Mouse (Mus musculus): ENCODE results near the gene Celsr3. TPM values are rescaled to one million over a fixed set of nuclear protein-coding genes. Genes with fewer than 3 reads are reported as not detected.

Gene Celsr3
- polyA plus RNA-seq, 1 experiment from 2014 or later = 0.01 TPM

DNA sequence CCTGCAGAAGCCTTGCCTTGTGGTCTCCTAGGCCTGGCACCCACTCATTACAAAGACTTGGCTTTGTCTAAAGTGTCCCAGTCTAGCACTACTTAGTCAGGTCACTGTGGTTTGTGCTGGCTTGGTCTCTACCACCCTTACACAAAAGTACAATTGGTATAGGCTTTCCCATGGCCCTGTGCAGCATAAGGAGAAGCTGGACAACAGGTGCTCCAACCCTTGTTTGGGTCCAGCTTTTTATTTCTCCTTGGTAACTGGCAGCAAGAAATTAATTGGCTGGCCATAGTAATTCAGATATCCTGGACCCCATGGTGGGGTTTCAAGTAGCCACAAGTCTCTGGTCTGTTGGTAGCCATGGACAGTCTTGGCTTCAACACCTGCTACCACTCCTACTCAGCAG is 19.7 kb upstream of the Celsr3 start:
- DNase-seq (ENCODE audit: low spot score) = no peak

GRCm38 (mm10) chr9:108806831-108807230 is 19.3 kb upstream of the Celsr3 start:
- no peak for DNase-seq (ENCODE audit: low spot score)

DNA sequence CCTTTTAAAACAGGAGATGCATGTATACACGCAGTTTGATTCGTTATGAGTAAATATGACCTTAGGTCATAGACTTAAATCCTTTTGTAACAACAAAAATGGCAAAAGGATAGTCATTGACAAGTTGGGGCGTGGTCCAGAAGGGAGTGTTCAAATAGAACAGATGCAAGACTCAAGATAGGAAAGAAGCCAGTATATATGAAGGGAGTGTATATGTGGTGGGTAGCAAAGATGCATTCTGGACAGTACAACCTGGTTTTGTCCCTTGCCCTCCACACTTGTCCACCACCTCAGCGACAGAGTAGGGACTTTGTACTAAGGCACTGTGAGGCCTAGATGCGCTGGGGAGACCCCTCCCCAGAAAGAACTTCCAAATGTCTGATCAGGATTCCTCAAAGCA is 18.4 kb upstream of the Celsr3 start:
- DNase-seq (ENCODE audit: low spot score) = no peak

- peak; percentile 93 for DNase-seq (ENCODE audit: low spot score)
Measured at GRCm38 (mm10) chr9:108808163-108808665, 17.9 kb upstream of the Celsr3 start, which contains the start of gene Nckipsd. Gene Nckipsd, plus strand, starts transcription at chr9:108808368.

DNA sequence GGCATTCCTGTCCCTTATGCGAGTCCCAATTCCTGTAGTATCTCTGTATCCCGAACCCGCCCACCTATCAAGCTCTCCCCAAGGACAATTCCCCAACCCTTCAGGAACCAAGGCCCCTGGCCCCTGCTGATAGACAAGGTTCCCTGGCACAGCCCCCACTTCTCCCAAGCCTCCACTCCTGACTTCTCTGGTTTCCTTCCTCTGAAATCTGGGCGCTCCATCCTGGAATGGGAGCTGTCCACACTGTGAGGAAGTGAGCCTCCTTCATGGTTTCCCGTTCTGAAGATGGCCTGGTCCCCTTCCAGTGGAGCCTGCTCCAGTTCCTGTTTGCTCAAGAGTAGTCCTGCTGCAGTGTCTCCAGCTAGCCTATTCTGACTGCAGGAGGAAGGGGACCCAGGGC is 16.9 kb upstream of the Celsr3 start:
- DNase-seq (ENCODE audit: low spot score) = no peak

- DNase-seq (ENCODE audit: low spot score) = no peak
Measured at GRCm38 (mm10) chr9:108809723-108810122, 16.4 kb upstream of the Celsr3 start.

DNA sequence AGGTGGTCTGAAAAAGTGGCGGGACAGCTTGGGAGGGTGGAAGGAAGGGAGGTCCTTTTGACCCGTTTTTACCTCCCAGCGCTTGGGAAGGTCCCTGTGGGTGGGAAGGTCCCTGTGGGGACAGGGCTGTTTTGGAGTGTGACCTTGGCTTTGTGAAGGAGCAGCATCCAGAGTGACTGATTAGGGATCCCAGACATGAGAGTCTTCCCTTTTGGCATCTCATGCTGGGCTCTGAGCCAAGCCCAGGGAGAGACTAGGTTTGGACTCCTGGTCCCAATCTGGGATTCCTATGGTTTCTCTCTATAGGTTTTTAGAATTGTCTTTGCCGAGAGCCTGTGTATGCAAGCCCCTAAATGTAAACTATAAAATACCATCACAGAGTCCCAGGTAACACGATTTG is 15.6 kb upstream of the Celsr3 start:
- no peak for DNase-seq (ENCODE audit: low spot score)

- no peak for DNase-seq (ENCODE audit: low spot score)
Measured at GRCm38 (mm10) chr9:108815557-108815956, 10.6 kb upstream of the Celsr3 start.

- peak; percentile 35 for DNase-seq (ENCODE audit: low spot score)
Measured at GRCm38 (mm10) chr9:108819495-108819894, 6.6 kb upstream of the Celsr3 start.

DNA sequence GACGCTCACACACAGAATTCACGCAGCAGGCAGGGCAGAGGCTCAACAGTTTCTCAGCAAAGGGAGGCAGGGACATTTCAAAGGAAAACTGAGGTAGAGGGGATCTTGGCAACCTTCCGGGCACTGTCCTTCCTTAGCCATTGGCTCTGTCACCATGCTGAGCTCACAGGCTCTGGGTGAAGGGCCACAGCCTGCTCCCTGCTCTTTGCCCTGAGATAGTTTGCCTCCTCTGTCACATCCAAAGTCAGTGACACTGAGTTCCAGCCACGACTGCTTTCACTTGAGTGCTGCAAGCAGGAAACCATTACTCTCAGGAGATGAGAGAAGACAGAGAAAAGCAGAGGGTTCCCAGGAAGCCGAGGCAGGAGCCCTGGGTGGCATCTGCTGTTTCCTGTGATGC is 6.0 kb upstream of the Celsr3 start:
- no peak for DNase-seq (ENCODE audit: low spot score)

DNA sequence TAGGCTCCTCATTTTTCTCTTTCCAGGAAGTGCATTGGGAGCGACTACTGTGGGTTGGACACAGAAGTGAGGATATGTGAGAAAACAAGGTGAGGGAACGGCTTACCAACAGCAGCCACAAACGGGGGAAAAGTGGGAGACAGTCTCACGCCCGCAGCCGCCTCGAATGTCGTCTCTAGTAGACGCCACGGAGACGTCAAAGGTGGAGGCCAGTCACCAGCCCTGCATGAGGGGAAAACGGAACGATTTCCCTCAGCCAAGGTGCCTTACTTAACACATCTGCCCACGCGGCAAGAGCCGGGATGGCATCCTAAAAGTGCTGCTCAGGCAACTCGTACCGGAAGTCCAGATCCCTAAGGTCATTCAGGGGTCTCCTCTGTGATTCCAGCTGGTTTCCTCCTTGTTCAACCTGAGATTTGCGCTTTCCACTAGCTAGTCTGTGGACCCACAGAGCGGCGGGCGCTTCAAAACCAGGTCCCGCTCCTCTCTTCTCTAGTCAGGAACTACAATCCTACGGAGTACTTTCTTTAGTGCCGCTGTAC is 1.9 kb upstream of the Celsr3 start:
- no peak for DNase-seq (ENCODE audit: low spot score)

DNA sequence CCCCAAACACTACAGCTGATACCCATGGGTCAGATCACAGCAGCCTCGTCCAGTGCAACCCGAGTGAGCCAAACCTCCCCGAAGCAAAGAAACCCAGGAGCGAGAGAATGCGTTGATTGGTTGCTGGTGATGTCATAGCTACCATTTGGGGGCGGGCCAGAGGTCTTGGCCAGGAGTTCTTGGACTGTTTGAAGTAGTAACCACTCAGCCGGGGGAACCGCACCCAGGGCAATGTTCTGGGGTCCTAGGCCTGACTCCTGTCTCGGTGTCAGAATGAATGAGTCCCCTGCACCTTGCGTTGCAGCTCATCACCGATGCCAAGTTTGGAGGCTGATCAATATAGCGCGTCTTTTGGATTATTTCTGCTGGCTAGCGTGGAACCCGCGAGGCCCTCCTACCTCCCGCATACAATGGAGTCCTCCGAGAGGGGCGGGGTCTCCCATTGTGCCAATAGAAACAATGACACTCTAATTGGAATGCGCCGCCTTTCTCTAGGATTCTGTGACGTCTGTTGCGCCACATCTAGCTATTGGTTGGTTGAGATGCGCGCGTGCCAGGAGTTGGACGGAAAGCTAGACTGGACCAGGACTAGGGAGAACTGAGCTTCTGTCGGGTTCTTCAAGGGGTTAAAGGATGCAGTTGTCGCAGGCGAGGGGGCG is 1.2 kb upstream of the Celsr3 start:
- no peak for DNase-seq (ENCODE audit: low spot score)

DNA sequence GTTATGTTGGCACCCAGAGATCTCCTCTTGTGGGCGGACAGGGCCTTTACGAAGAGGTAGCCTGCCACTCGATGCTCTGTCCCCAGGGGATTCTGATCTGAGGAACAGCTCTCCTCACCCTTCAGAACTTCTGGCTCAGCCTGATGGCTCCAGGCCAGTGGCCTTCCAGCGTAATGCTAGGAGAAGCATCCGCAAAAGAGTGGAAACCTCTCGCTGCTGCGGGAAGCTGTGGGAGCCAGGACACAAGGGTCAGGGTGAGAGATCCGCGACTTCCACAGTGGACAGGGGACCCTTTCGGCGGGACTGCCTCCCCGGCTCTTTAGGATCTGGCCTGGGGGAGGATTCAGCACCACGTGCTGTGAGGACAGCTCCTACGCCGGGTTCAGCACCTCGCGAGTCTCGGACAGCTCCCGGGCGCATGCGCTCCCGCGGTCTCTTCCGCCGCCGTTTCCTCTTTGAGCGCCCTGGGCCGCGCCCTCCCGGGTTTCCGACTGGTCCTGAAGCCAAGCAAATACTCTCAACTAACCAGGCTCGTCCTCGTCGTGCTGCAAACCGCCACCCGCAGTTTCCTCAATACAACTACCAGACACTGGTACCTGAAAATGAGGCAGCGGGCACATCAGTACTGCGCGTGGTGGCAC is 700 bp downstream of the Celsr3 start:
- DNase-seq (ENCODE audit: low spot score) = peak; percentile 81

- DNase-seq (ENCODE audit: low spot score) = no peak
Measured at GRCm38 (mm10) chr9:108827454-108827853, 1.3 kb downstream of the Celsr3 start.

GRCm38 (mm10) chr9:108827906-108828305 is 1.8 kb downstream of the Celsr3 start:
- no peak for DNase-seq (ENCODE audit: low spot score)

GRCm38 (mm10) chr9:108831637-108832036 is 5.5 kb downstream of the Celsr3 start:
- DNase-seq (ENCODE audit: low spot score) = no peak

DNA sequence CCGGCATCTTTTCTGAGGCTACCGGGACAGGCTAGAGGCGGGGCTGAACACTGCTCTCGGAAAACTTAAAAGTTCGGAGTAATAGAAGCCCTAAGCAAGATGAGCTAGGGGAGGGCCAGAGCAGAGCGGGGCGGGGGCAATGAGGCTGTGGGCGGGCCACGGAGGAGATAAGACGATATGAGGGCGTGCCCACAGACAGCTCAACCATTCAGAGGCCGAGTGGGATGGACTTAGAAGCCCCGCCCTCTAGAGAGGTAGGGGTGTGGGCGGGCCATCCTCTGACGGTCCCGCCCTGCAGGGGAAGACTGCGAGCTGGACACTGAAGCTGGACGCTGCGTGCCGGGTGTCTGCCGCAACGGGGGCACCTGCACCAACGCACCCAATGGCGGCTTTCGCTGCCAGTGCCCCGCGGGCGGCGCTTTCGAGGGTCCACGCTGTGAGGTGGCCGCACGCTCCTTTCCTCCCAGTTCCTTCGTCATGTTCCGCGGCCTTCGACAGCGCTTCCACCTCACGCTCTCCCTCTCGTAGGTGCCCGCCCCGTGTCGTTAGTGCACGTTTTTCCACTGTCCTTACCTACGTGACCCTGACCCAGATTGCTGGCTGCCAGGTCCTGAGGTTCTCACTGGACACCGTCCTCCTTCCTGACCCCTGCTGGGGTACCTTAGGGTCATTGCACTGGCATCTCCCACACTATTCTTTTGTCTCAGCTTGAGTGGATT is 6.4 kb downstream of the Celsr3 start:
- DNase-seq (ENCODE audit: low spot score) = peak; percentile 72

GRCm38 (mm10) chr9:108842989-108843388 is 16.9 kb downstream of the Celsr3 start:
- DNase-seq (ENCODE audit: low spot score) = no peak

DNA sequence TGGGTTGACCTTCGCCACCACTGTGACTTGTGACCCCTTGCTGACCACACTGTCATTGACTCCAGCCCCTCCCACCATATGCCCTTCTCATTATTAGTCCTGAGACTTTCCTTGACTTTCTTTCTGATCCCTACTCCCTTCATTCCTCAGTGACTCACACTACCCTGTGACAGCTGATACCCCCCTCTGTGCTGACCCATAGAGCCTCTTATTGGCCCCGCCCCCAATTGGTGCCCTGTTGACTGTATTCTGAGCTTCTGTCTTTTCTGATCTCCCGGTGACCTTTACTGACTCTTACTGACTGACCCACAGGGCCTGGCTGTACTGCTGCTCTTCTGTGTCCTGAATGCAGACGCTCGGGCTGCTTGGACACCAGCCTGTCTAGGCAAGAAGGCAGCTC is 19.3 kb downstream of the Celsr3 start:
- no peak for DNase-seq (ENCODE audit: low spot score)

DNA sequence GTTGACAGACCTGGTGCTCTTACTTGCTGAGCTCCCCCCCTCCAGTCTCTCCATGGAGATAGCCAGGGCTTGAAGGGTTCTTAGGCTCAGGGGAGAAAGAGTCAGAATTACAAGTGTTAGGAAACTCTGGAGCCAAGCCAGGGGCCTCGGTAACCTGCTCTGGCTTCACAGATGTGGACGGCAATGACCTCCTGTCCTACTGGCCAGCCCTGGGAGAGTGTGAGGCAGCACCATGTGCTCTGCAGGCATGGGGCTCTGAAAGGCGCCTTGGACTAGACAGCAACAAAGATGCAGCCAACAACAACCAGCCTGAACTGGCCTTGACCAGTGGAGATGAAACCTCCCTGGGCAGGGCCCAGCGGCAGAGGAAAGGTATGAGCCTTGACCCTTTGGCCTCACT is 21.3 kb downstream of the Celsr3 start:
- no peak for DNase-seq (ENCODE audit: low spot score)

DNA sequence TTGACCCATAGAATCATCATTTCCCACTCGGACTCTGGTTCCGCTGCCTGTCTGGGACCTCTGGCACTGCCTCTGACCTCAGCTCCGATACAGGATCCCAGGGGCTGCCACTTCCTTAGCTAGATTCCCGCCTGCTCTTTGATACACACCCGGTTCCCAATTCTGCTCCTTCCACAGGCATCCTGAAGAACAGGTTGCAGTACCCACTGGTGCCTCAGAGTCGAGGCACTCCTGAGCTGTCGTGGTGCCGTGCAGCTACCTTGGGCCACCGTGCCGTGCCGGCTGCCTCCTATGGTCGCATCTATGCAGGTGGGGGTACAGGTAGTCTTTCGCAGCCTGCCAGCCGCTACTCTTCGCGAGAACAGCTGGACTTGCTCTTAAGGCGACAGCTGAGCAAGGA is 22.3 kb downstream of the Celsr3 start:
- no peak for DNase-seq (ENCODE audit: low spot score)

DNA sequence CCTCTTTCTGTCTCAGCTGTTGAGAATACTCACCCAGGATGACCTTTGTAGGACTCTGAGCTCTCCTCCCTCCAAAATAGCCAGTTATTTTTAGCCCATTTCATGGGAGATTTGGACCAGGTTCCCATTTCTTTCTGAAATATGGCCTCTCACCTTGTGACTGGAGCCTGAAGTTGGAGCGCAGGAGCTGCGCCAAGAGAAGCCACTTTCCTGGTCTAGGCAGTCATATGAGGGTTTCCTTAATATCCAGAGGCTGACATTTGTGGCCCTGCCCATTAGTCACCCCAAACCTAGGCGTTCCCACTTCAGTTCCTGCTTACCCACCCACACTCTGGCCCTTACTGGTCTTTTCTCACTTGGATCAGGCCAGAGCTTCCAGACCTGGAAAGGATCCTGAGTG is 26.9 kb downstream of the Celsr3 start, which contains the start of gene Slc26a6:
Gene Slc26a6, plus strand, starts transcription at position 308 of the 400 bp plus-strand sequence.
- DNase-seq (ENCODE audit: low spot score) = no peak
